Mouse (Mus musculus): ENCODE results near the gene AK157302. TPM values are rescaled to one million over a fixed set of nuclear protein-coding genes. Genes with fewer than 3 reads are reported as not detected.

AK157302 gene
- total RNA-seq, 2 experiments from 2014 or later = 12.8 to 13.8 TPM

GRCm38 (mm10) chr13:21530136-21530535 lies 35.1 kb downstream of the AK157302 start:
- intact Hi-C loops (cut with DNase I; ENCODE audit: low total_unique reads) = no loop called here
- no peak for DNase-seq

- peak; percentile 84 for DNase-seq
- intact Hi-C loops (cut with DNase I; ENCODE audit: low total_unique reads) = no loop called here
Observed at GRCm38 (mm10) chr13:21530781-21531201, 35.8 kb downstream of the AK157302 start, which contains the start of gene Zkscan8. TSS of gene Zkscan8 (minus strand) at chr13:21531120.

GRCm38 (mm10) chr13:21542708-21543107 lies 47.7 kb downstream of the AK157302 start, which contains the start of gene Olfr1366:
TSS of gene Olfr1366 (minus strand) at chr13:21542808.
- intact Hi-C loops (cut with DNase I; ENCODE audit: low total_unique reads) = no loop called here
- DNase-seq = no peak

Small RNA genes lying within 50 kb of the gene (microRNA-seq; reads per million reads assigned to microRNA genes)
- 0 reads per million in 2 experiments for gene Mir1896

Other genes with a start within 250 kb of the AK157302 start
- not detected for gene Gpx5, start 202.5 kb upstream of the AK157302 start, total RNA-seq (2021)
- not detected for gene Gpx6, start 183.1 kb upstream of the AK157302 start, total RNA-seq (2021)
- gene Olfr1367, start 148.3 kb upstream of the AK157302 start, total RNA-seq (2021) = not detected
- gene Zscan12, start 132.4 kb upstream of the AK157302 start, total RNA-seq (2021) = 1 to 10 TPM; 5.5 to 5.9 TPM
- gene Zkscan3, start 92.5 kb upstream of the AK157302 start, total RNA-seq (2021) = 10 to 100 TPM; 14.8 TPM
- gene Pgbd1, start 54.2 kb upstream of the AK157302 start, total RNA-seq (2021) = under 1 TPM; 0.20 to 0.27 TPM
- gene Zscan26, start 41.5 kb upstream of the AK157302 start, total RNA-seq (2021) = 10 to 100 TPM in 1 of 2 experiments, 1 to 10 TPM in 1; 8.9 to 10.8 TPM
- under 1 TPM in 1 of 2 experiments, not detected in 1; 0.23 TPM for gene Nkapl, start 26.7 kb upstream of the AK157302 start, total RNA-seq (2021)
- gene Zkscan4, start 16.3 kb upstream of the AK157302 start, total RNA-seq (2021) = under 1 TPM; 0.76 to 0.86 TPM
- not detected for gene Gm10065, start 15.8 kb upstream of the AK157302 start, total RNA-seq (2021)
- 100 to 1,000 TPM; 119 to 152 TPM for gene Gm11273, start 6.2 kb downstream of the AK157302 start, total RNA-seq (2021)
- 1 to 10 TPM; 6.1 to 7.4 TPM for gene Zkscan8, start 35.9 kb downstream of the AK157302 start, total RNA-seq (2021)
- not detected for gene Olfr1366, start 47.6 kb downstream of the AK157302 start, total RNA-seq (2021)
- not detected for gene Olfr1535, start 64.7 kb downstream of the AK157302 start, total RNA-seq (2021)
- not detected for gene Olfr1364, start 86.5 kb downstream of the AK157302 start, total RNA-seq (2021)
- gene Olfr1362, start 118.8 kb downstream of the AK157302 start, total RNA-seq (2021) = not detected
- gene Olfr11, start 147.3 kb downstream of the AK157302 start, total RNA-seq (2021) = not detected
- gene Olfr1361, start 168.2 kb downstream of the AK157302 start, total RNA-seq (2021) = not detected
- gene Olfr1360, start 182.2 kb downstream of the AK157302 start, total RNA-seq (2021) = not detected
- gene Olfr1359, start 202.9 kb downstream of the AK157302 start, total RNA-seq (2021) = not detected
- 10 to 100 TPM; 79.9 to 84.7 TPM for gene Hist1h2bl, start 220.9 kb downstream of the AK157302 start, total RNA-seq (2021)
- 10 to 100 TPM; 70.5 to 87.6 TPM for gene Hist1h2ai, start 221.2 kb downstream of the AK157302 start, total RNA-seq (2021)
- gene Hist1h3h, start 222.4 kb downstream of the AK157302 start, total RNA-seq (2021) = 100 to 1,000 TPM; 108 to 117 TPM
- gene Hist1h2bm, start 226.8 kb downstream of the AK157302 start, total RNA-seq (2021) = 10 to 100 TPM; 20.2 to 23.0 TPM
- gene Hist1h4j, start 239.8 kb downstream of the AK157302 start, total RNA-seq (2021) = 10 to 100 TPM; 15.5 to 16.2 TPM